Mouse (Mus musculus) G1E (cell line): ENCODE data around the gene Scfd2. TPM values are rescaled to one million over a fixed set of nuclear protein-coding genes. Genes with fewer than 3 reads are reported as not detected.

Source experiments
- ATAC-seq: 2 replicates; pipeline ENCODE4 v1.8.0; 2016; ENCODE audit warnings: mild to moderate bottlenecking; ENCODE audit not compliant: insufficient number of reproducible peaks, poor library complexity, low FRiP score, severe bottlenecking; ENCODE audit errors: extremely low read depth
- DNase-seq: peaks from one replicate; pipeline ENCODE4 v3.0.0; 2012; ENCODE audit warnings: low spot score
- H3K27me3 ChIP-seq: 2 replicates; pipeline ENCODE4 v1.6.1; 2012; ENCODE audit warnings: mild to moderate bottlenecking, low read length, inconsistent platforms; ENCODE audit not compliant: insufficient read depth
- H3K36me3 ChIP-seq: replicated peaks from 2 replicates; pipeline ENCODE3; 2012; ENCODE audit warnings: mild to moderate bottlenecking, inconsistent platforms
- H3K4me1 ChIP-seq: 2 replicates; pipeline ENCODE4 v1.6.1; 2012; ENCODE audit warnings: low read depth, low read length, inconsistent platforms, mixed read lengths; ENCODE audit not compliant: insufficient read depth
- H3K4me3 ChIP-seq: 2 replicates; pipeline ENCODE4 v1.5.1; 2012; ENCODE audit warnings: low read depth, mild to moderate bottlenecking, inconsistent platforms, low read length, moderate library complexity, mixed read lengths
- H3K9me3 ChIP-seq: replicated peaks from 2 replicates; pipeline ENCODE4 v1.6.1; 2012; ENCODE audit warnings: inconsistent platforms
- CTCF ChIP-seq: IDR thresholded peaks from 2 replicates; pipeline ENCODE4 v1.5.1; 2012; ENCODE audit warnings: low read depth, low read length, inconsistent platforms, mixed read lengths
- GATA1 ChIP-seq: IDR thresholded peaks from 2 replicates; pipeline ENCODE4 v1.6.1; 2012; ENCODE audit warnings: borderline replicate concordance, low read length, inconsistent platforms, mixed read lengths
- GATA2 ChIP-seq: IDR thresholded peaks from 2 replicates; pipeline ENCODE4 v1.6.1; 2012; ENCODE audit warnings: low read depth, low read length, inconsistent platforms, borderline replicate concordance
- POLR2AphosphoS5 ChIP-seq: IDR thresholded peaks from 2 replicates; pipeline ENCODE4 v1.6.1; 2012; ENCODE audit warnings: low read depth, low read length, inconsistent platforms; ENCODE audit not compliant: insufficient replicate concordance
- TAL1 ChIP-seq: conservative IDR thresholded peaks from 2 replicates; pipeline ENCODE4 v1.6.1; 2012; ENCODE audit warnings: low read depth, low read length, inconsistent platforms, mixed read lengths
- polyA plus RNA-seq: library from polyadenylated mRNA; stranded (reverse); fragments of >175 nt; gene quantifications from 2 replicates; pipeline ENCODE4 v1.2.3, GENCODE M21; 2012
- total RNA-seq, 2 experiments: library from RNA; stranded (forward) in 1 of 2; stranded (reverse) in 1 of 2; fragments of 200-1000 nt in 1 of 2; fragments of >200 nt in 1 of 2; fragmentation: Nextera tagmentation in 1 of 2; gene quantifications; 2 replicates each; pipeline ENCODE4 v1.2.3; 2014 to 2017

Scfd2 gene
- total and polyA plus RNA-seq, 3 experiments: 5.1 to 12.3 (median 8.9) TPM

DNA sequence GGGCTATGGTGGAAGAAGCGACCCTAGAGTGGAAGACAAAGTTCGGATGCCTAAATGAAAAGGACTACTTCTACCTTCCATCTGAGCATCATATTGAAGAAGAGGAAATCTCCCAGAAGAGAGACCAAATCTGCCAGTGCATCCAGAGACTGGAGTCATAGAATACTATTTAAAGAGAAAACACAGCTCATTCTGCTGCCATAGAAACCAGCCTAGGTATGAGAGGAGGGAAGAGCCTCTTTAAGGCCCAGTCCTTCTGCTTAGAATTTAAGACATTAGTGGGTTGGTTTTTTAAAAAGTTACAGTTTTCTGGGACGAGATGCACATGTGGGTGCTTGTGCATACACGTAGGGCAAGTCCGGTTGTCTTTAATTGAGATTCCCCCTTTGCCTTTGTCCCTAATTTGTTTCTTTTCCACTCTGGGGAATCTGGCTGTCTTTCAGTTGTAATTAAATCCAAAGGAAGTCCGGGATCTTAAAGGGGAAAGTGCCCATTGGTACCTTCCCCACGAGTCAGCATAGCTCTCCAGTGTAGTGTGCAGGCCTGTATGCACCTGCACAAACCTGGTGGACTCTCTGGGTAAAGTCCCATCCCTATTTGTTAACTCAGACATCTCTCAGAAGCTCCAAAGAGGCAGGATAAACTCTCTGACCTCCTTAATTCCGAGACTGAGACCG lies 341.9 kb downstream of the Scfd2 start:
- no peak for DNase-seq
- Histone ChIP-seq H3K4me3 (no peak overlapping the region), H3K4me1 (peaks cover 11% of the 10 kb centered on the region), H3K27me3 (peaks cover 58% of the 10 kb centered on the region), H3K9me3 (no peaks in the 10 kb centered on the region), H3K36me3 (no peaks in the 10 kb centered on the region)
- no peak for ATAC-seq
- TF ChIP-seq CTCF (no peak), TAL1 (no peak), GATA1 (no peak), POLR2AphosphoS5 (no peak), GATA2 (no peak)

DNA sequence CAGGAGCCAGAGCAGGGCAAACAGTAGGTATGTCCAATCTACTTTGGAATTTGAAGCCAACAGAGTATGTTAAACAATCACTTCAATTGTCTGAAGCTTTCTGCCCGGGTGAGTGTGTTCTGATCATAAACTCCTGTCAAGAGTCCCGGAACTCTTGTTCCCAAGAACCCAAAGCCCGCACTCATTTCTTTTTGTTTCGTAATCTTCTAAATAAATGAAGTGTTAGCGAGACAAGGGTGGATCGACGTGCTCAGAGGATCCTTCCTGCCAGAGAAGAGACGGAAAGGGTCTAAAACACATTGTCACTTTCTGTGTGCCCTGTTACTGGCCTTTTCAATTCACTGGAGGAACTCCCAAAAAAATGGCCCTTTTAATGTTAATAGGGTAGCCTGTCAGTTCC lies 342.7 kb downstream of the Scfd2 start:
- H3K4me3 ChIP-seq: no peak overlapping the region
- DNase-seq: no peak
- H3K27me3 ChIP-seq: peaks cover 53% of the 10 kb centered on the region
- H3K9me3 ChIP-seq: no peaks in the 10 kb centered on the region
- H3K4me1 ChIP-seq: peaks cover 4% of the 10 kb centered on the region; the same call in 1 of the 2 replicates
- no peak for ATAC-seq
- no peaks in the 10 kb centered on the region for H3K36me3 ChIP-seq
- TF ChIP-seq CTCF (no peak), POLR2AphosphoS5 (no peak), GATA2 (no peak), GATA1 (no peak), TAL1 (no peak)

DNA sequence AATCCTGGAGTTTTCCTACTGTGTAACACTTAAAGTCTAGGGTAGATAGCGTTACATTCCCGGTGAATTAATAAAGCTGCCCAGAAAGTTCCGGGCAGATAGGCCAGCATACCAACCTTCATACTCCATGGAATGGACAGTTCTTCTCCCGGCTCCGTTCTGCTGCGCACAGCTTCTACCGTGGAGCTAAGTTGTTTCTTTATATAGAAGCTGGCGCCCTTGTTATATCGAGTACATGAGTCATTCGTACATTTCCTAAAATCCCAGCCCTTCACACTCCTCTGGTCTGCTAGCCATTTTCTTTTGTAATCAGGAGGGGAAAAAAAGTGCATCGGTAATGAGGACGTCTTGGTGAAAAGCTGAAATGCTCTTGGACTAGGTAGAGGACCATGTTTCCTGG lies 343.5 kb downstream of the Scfd2 start:
- no peak for ATAC-seq
- H3K27me3 ChIP-seq: peaks cover 46% of the 10 kb centered on the region

DNA sequence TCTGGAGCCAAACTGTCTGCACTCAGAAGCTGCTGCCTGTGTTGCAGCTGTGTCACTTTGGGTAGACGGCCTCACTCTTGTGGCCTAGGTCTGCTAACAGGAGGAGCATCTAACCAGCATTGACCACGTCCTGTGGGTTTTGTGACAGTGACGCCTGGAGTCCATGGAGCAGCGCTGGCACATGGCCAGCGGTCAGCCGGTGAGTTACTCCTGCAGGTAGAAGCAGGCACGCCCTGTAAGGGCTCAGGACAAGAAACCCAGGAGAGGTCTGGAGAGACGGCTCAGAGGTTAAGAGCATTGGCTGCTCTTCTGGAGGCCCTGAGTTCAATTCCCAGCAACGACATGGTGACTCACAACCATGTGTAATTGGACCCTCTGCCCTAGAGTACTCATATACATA lies 347.0 kb downstream of the Scfd2 start:
- Histone ChIP-seq H3K4me3 (no peak overlapping the region), H3K36me3 (no peaks in the 10 kb centered on the region), H3K27me3 (peaks cover 24% of the 10 kb centered on the region), H3K9me3 (no peaks in the 10 kb centered on the region), H3K4me1 (no peaks in the 10 kb centered on the region)
- TF ChIP-seq TAL1 (no peak), GATA1 (no peak), GATA2 (no peak), CTCF (no peak), POLR2AphosphoS5 (no peak)
- no peak for DNase-seq
- no peak for ATAC-seq

More for the DNA sequence above, 343.5 kb downstream of the Scfd2 start:
- DNase-seq: no peak
- Histone ChIP-seq H3K4me3 (no peak overlapping the region), H3K36me3 (no peaks in the 10 kb centered on the region), H3K9me3 (no peaks in the 10 kb centered on the region), H3K4me1 (no peaks in the 10 kb centered on the region)
- TF ChIP-seq GATA2: no peak
- TF ChIP-seq POLR2AphosphoS5: no peak
- TF ChIP-seq CTCF: no peak
- TF ChIP-seq GATA1: no peak
- no peak for TF ChIP-seq TAL1

DNA sequence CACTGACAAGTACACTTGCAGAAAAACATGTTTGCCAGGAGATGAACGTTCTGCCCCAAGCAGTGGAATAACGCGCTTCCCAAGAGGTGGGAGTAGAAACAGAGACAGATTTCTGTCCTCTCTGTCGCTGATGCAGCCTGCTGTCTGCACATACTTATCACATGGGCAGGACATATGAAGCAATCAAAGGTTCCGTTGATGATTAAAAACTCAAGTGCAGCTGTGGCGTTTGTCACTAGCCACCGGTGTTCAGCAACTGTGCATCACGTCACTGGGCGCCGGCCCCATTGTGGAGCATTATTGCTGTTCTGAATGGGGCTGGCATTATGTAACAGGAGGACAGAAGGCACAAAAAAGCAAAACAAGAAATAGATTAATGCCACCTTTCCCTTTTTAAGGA lies 348.4 kb downstream of the Scfd2 start:
- ATAC-seq (no peak), DNase-seq (no peak)
- Histone ChIP-seq H3K4me1 (no peaks in the 10 kb centered on the region), H3K9me3 (no peaks in the 10 kb centered on the region), H3K36me3 (no peaks in the 10 kb centered on the region), H3K27me3 (peaks cover 17% of the 10 kb centered on the region), H3K4me3 (no peak overlapping the region)
- TF ChIP-seq GATA2 (no peak), CTCF (no peak), POLR2AphosphoS5 (no peak), GATA1 (no peak), TAL1 (no peak)

DNA sequence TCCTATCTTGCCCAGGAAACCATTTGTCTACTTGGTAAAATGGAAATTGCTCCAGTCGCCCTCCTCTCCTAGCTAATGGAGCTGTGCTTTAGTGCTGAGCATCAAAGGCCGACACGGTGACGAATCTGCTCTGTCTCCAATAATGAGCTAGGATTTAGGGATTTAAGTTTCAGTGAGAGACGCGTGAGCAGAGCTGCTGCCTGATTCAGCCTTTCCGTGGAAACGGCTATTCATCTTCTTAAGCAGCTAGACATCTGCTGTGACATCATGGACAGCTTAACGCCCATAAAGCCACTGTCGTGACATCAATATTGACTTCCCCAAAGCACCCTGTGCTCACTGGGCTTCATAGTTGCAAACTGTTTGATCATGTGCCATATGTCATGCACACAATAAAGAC lies 351.3 kb downstream of the Scfd2 start:
- no peaks in the 10 kb centered on the region for H3K4me1 ChIP-seq
- H3K9me3 ChIP-seq: no peaks in the 10 kb centered on the region
- TF ChIP-seq GATA2 (no peak), GATA1 (no peak), TAL1 (no peak), CTCF (no peak), POLR2AphosphoS5 (no peak)
- H3K36me3 ChIP-seq: no peaks in the 10 kb centered on the region
- peaks cover 12% of the 10 kb centered on the region for H3K27me3 ChIP-seq
- H3K4me3 ChIP-seq: no peak overlapping the region
- no peak for DNase-seq
- no peak for ATAC-seq
